Mouse (Mus musculus): ENCODE measurements around the gene Slc25a48. TPM values are rescaled to one million over a fixed set of nuclear protein-coding genes. Genes with fewer than 3 reads are reported as not detected.

The Slc25a48 gene
- polyA plus RNA-seq, 1 experiment from 2014 or later: 0.05 TPM

GRCm38 (mm10) chr13:56426365-56426764, 11.8 kb upstream of the Slc25a48 start, which contains the start of gene Gm3045:
Gm3045 (plus strand) TSS chr13:56426594.
- H3K4me1 ChIP-seq: 0 out of 2 replicates have a peak, but pooled peaks cover 8% of the 10 kb centered on the region
- H3K4me3 ChIP-seq (replicated peaks): no peak within 1 kb of the TSS
- H3K27ac ChIP-seq (replicated peaks): no peak within 1 kb of the TSS
- H3K9ac ChIP-seq (replicated peaks): no peak within 1 kb of the TSS
- ATAC-seq (ENCODE audit: low FRiP score): no peak
- WGBS: 78% methylated on average over 4 of the region's 4 CpGs
- no peak within 1 kb of the TSS for H3K4me2 ChIP-seq
- H3K36me3 ChIP-seq: no peaks in the 10 kb centered on the region
- no peaks in the 10 kb centered on the region for H3K9me3 ChIP-seq (replicated peaks)
- H3K27me3 ChIP-seq (replicated peaks): peaks cover 16% of the 10 kb centered on the region; the same call in 1 of the 2 replicates

DNA sequence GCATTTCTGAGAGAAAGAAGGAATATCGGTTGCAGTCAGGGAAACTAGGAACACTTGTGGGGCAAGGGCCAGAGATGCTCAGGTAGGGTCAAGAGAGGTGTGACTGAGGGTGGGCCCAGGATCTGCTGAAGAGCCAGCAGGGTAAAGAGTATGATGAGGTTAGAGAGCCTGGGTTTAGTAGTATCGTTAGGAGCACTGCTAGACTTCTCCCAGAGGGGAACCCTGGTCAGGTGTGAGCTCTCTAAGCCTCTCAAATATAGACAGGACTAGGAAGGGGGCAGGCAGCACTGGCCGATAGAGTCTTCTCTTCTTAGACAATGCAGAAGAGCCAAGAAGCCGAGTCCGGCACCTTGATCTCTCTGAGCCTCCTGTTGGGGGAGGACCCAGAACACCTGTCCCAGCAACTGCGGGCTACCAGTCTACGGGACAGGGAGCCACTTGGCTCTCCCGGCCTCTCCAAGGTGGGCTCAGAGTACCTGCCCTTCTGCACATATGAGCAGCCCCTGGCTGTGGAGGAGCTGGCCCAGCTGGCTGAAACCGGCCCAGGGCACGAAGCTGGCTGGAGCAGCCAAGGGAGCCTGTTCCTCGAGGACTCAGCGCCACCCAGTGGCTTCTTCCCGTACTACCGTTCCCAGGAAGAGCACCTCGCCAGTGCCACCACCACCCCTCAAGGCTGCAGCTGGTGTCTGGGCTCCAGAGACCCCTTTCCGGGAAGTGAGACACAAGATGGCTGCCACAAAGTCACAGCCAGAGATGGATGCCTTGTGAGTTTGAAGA, 9.2 kb upstream of the Slc25a48 start:
- H3K27ac ChIP-seq (replicated peaks): no peak overlapping the region
- H3K9ac ChIP-seq (replicated peaks): no peak overlapping the region
- peaks cover 10% of the 10 kb centered on the region; the same call in 1 of the 2 replicates for H3K27me3 ChIP-seq (replicated peaks)
- no peak overlapping the region for H3K4me3 ChIP-seq (replicated peaks)
- no peaks in the 10 kb centered on the region for H3K36me3 ChIP-seq
- WGBS: 32% methylated on average over 16 of the region's 16 CpGs
- no peak overlapping the region for H3K4me2 ChIP-seq
- H3K4me1 ChIP-seq: 0 out of 2 replicates have a peak, but pooled peaks cover 6% of the 10 kb centered on the region
- peak; percentile 66 for ATAC-seq (ENCODE audit: low FRiP score)
- no peaks in the 10 kb centered on the region for H3K9me3 ChIP-seq (replicated peaks)

GRCm38 (mm10) chr13:56432496-56432895, 5.7 kb upstream of the Slc25a48 start:
- no peak overlapping the region for H3K27ac ChIP-seq (replicated peaks)
- H3K9ac ChIP-seq (replicated peaks): no peak overlapping the region
- peaks cover 26% of the 10 kb centered on the region for H3K27me3 ChIP-seq (replicated peaks)
- no peak overlapping the region for H3K4me2 ChIP-seq
- no peak overlapping the region for H3K4me3 ChIP-seq (replicated peaks)
- 0 out of 2 replicates have a peak, but pooled peaks cover 14% of the 10 kb centered on the region for H3K4me1 ChIP-seq
- no peaks in the 10 kb centered on the region for H3K36me3 ChIP-seq
- WGBS: 72% methylated on average over 10 of the region's 12 CpGs
- no peak for ATAC-seq (ENCODE audit: low FRiP score)
- no peaks in the 10 kb centered on the region for H3K9me3 ChIP-seq (replicated peaks)

GRCm38 (mm10) chr13:56433466-56433865, 4.7 kb upstream of the Slc25a48 start:
- Histone ChIP-seq H3K4me1 (peaks cover 22% of the 10 kb centered on the region), H3K9me3 (replicated peaks) (no peaks in the 10 kb centered on the region), H3K27ac (replicated peaks) (no peak overlapping the region), H3K36me3 (no peaks in the 10 kb centered on the region), H3K4me3 (replicated peaks) (no peak overlapping the region), H3K4me2 (no peak overlapping the region), H3K9ac (replicated peaks) (no peak overlapping the region), H3K27me3 (replicated peaks) (peaks cover 35% of the 10 kb centered on the region)
- 14% methylated on average over 10 of the region's 10 CpGs for WGBS
- no peak for ATAC-seq (ENCODE audit: low FRiP score)

DNA sequence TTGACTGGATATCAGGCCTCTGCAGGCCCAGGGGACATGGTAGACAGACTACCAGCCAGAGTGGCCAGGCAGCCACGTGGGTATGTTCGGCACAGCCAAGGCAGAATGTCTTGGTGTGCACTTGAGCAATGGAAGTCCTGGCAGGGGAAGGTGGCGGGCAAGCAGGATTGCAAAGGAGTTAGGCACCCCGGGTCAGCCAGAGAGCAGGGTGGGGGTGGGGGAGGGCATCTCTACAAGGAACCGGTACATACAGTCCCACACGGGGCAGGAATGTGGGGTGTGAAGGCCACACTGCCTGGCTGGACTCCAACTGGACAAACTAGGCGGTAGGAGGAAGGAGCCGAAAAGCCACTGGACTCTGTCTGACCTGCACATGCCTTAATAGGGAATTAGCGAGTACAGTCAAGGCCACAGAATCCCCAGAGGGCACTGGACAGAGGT, 3.8 kb upstream of the Slc25a48 start:
- Histone ChIP-seq H3K4me3 (replicated peaks) (no peak overlapping the region), H3K4me2 (no peak overlapping the region), H3K9me3 (replicated peaks) (no peaks in the 10 kb centered on the region), H3K36me3 (no peaks in the 10 kb centered on the region), H3K27ac (replicated peaks) (no peak overlapping the region), H3K9ac (replicated peaks) (no peak overlapping the region), H3K4me1 (peaks cover 29% of the 10 kb centered on the region), H3K27me3 (replicated peaks) (peaks cover 44% of the 10 kb centered on the region)
- no peak for ATAC-seq (ENCODE audit: low FRiP score)
- 82% methylated on average over 9 of the region's 9 CpGs for WGBS

DNA sequence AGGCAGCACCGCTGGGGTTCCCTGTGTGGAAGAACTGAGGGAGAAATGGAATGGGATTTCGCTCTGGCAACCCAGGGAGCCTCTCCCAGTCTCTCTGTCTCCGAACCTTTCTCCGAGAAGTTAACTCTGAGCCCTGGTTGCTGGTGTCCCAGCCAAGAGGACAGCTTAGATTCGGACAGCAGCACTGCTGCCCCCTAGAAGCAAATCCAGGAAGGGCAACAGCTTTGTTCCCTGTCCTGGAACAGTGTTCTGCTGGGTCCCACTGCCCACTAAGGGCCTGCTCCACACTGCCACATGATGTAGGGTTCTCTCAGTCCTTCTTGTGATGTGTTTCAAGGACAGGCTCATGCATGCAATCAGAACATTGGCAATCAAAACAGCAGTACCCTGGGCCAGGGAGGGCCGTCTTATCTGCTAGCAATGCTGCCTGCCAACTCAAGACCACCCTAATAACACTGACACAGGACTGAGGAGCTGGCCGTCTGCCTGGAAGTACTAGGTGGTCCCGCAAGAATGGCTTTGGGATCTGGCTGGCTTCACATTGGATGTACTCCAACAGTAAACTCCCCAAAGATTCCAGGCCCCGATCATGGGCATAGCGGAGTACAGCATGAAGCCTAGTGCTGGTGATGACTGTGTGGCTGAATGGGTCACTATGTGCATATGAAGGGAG, 2.4 kb upstream of the Slc25a48 start:
- H3K9ac ChIP-seq (replicated peaks): no peak overlapping the region
- WGBS: 61% methylated on average over 10 of the region's 10 CpGs
- H3K27ac ChIP-seq (replicated peaks): no peak overlapping the region
- H3K36me3 ChIP-seq: no peaks in the 10 kb centered on the region
- no peak for ATAC-seq (ENCODE audit: low FRiP score)
- H3K4me1 ChIP-seq: peaks cover 29% of the 10 kb centered on the region
- no peaks in the 10 kb centered on the region for H3K9me3 ChIP-seq (replicated peaks)
- peaks cover 52% of the 10 kb centered on the region for H3K27me3 ChIP-seq (replicated peaks)
- no peak overlapping the region for H3K4me2 ChIP-seq
- H3K4me3 ChIP-seq (replicated peaks): no peak overlapping the region

DNA sequence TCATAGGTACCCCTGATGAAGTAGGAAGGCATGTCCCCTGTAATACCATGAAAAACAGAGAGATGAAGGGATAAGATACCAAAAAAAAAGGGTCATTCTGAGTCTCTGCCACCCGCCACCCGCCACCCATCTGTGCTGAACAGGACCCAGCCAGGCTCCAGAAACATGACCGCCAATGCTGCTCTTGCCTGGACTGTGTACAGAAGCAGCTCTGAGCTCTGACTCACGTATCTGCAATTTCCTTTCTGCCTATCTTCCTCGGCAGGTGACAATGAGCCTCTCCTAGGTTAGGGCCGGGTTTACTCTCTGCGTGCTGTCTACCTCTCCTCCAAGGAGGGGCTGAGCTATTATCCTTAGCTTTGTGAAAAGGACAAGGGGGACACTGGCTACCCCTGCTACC, 5.3 kb downstream of the Slc25a48 start:
- H3K4me1 ChIP-seq: peaks cover 8% of the 10 kb centered on the region
- 80% methylated on average over 7 of the region's 7 CpGs for WGBS
- peaks cover 26% of the 10 kb centered on the region for H3K27me3 ChIP-seq (replicated peaks)
- H3K36me3 ChIP-seq: no peaks in the 10 kb centered on the region
- no peak overlapping the region for H3K4me3 ChIP-seq (replicated peaks)
- no peak overlapping the region for H3K27ac ChIP-seq (replicated peaks)
- ATAC-seq (ENCODE audit: low FRiP score): no peak
- no peak overlapping the region for H3K9ac ChIP-seq (replicated peaks)
- no peaks in the 10 kb centered on the region for H3K9me3 ChIP-seq (replicated peaks)
- no peak overlapping the region for H3K4me2 ChIP-seq

GRCm38 (mm10) chr13:56444112-56444511, 6.0 kb downstream of the Slc25a48 start:
- Histone ChIP-seq H3K36me3 (no peaks in the 10 kb centered on the region), H3K4me2 (no peak overlapping the region), H3K4me1 (peaks cover 4% of the 10 kb centered on the region; the same call in 1 of the 2 replicates), H3K9ac (replicated peaks) (no peak overlapping the region), H3K4me3 (replicated peaks) (no peak overlapping the region), H3K27me3 (replicated peaks) (peaks cover 19% of the 10 kb centered on the region), H3K27ac (replicated peaks) (no peak overlapping the region), H3K9me3 (replicated peaks) (no peaks in the 10 kb centered on the region)
- WGBS: 89% methylated on average over 3 of the region's 3 CpGs
- ATAC-seq (ENCODE audit: low FRiP score): no peak

- Histone ChIP-seq H3K9me3 (replicated peaks) (no peaks in the 10 kb centered on the region), H3K4me3 (replicated peaks) (no peak overlapping the region), H3K27me3 (replicated peaks) (peaks cover 11% of the 10 kb centered on the region), H3K27ac (replicated peaks) (no peak overlapping the region), H3K4me2 (no peak overlapping the region), H3K4me1 (peaks cover 12% of the 10 kb centered on the region), H3K36me3 (no peaks in the 10 kb centered on the region), H3K9ac (replicated peaks) (no peak overlapping the region)
- WGBS: 92% methylated on average over 6 of the region's 6 CpGs
- ATAC-seq (ENCODE audit: low FRiP score): no peak
Observed at GRCm38 (mm10) chr13:56444996-56445395, 6.8 kb downstream of the Slc25a48 start.

DNA sequence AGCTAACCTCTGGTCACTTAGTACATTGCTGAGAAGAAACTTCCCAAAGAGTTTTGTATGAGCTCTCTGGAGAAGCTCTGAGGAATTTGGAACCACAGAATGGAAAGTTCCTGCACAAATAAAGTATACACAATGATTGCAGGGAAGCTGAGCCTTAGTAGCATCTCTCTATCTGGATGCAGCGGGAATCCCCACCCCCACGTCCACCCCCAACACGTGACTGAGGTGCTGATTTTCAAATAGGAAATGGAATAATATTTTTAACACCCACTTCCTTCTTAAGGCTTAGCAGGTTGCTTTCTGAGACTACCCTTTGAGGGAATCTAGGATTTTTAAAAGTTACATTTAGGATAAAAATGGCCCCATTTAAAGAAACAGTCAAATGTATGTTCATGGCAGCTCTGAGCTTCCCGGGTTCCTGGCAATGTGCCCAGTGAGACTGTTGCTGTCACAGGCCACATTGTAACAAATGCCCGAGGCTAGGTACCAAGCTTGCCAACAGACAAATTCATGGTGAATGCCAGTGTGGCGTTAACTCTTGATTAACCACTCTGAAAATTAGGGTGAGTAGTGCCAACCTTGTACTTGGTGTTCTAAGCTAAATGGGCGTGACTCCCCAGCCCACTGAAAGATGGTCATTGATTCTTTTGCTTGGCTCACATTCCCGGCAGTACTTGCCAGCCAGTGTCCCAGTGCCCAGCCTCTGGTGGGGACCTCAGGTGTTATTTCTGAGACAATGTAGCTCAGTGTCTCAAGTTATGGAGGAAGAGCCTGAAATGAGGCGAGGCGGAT, 11.3 kb downstream of the Slc25a48 start:
- Histone ChIP-seq H3K4me1 (peaks cover 13% of the 10 kb centered on the region), H3K36me3 (no peaks in the 10 kb centered on the region), H3K4me2 (no peak overlapping the region), H3K4me3 (replicated peaks) (no peak overlapping the region), H3K27ac (replicated peaks) (0 out of 2 replicates have a peak overlapping the region, but pooled peaks have one; percentile 7), H3K9me3 (replicated peaks) (no peaks in the 10 kb centered on the region), H3K27me3 (replicated peaks) (no peaks in the 10 kb centered on the region), H3K9ac (replicated peaks) (no peak overlapping the region)
- 50% methylated on average over 10 of the region's 10 CpGs for WGBS
- ATAC-seq (ENCODE audit: low FRiP score): no peak

DNA sequence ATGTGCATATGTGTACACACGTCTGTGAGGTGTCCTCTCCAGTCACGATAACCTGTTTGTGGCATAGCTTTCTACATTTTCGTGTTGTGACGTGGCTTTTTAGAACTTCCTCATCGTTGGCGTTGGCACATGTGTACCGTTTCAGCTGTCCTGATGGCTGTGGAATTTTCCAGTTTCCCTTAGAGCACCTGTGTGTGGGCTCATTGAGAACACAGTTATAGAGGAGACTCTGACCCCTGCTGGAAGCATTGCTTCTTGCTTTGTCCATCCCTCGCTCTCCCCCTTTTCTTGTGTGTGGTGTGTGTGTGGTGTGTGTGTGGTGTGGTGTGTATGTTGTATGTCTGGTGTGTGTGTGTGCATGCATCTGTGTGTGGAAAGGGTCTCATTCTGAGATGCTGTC, 11.9 kb downstream of the Slc25a48 start:
- ATAC-seq (ENCODE audit: low FRiP score): no peak; the same call in 1 of the 2 replicates
- no peak overlapping the region for H3K9ac ChIP-seq (replicated peaks)
- H3K4me2 ChIP-seq: no peak overlapping the region
- no peaks in the 10 kb centered on the region for H3K27me3 ChIP-seq (replicated peaks)
- H3K27ac ChIP-seq (replicated peaks): 0 out of 2 replicates have a peak overlapping the region, but pooled peaks have one; percentile 7
- peaks cover 13% of the 10 kb centered on the region for H3K4me1 ChIP-seq
- no peaks in the 10 kb centered on the region for H3K9me3 ChIP-seq (replicated peaks)
- 82% methylated on average over 8 of the region's 8 CpGs for WGBS
- H3K4me3 ChIP-seq (replicated peaks): no peak overlapping the region
- no peaks in the 10 kb centered on the region for H3K36me3 ChIP-seq

All from neural tube, embryonic 15.5 days (tissue).